Mouse (Mus musculus) kidney, postnatal 4 days (tissue): ENCODE results near the gene Nptx1.

ENCODE experiments used
- DNase-seq, 2 experiments: peaks; one replicate each; pipeline ENCODE4 v3.0.0; 2021; ENCODE audit warnings: mixed read lengths in 2 of 2

Gene Nptx1

DNA sequence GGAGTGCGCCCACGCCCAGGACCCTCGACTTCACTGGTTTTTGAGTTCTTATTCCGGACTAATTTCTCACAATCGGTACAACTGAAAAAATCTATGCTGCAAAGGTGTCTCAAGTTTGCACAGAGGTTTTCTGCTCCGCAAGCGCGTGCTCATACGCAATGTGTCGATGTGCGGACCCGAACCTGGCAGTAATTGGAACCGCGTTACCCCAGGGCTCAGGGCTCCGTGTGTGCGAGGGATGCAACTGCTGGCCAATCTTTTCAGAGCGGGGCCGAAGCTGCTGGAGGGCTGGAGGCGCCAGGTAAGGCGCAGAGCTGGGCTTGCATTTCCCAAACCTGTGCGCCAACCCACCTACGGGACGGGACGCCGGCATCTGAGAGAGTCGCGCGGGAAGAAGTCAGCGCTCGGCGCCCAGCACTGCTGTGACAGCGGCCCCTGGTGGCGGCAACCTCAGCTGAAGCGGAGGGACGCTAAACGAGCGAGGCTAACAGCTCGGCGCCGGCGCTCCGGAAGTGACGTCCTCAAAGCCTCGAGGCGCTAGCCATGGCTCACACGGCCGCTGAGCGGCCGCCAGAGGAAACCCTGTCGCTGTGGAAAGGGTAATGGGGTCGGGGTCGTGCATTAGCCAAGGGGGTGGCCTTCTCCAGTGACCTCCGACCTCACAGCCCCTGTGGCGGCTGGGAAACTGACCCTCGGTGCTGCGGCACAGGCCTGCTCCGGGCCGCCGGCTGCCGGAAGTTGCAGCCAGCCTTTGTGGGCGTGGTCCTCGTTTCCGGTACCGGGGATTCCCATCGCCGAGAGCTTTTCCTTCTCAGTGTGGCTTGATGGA is 56.5 kb downstream of the Nptx1 start, which contains the start of gene Endov:
Endov (plus strand) TSS at position 487 of the 829 bp plus-strand sequence.
- peak; percentile 100 for DNase-seq
